Mouse (Mus musculus) heart, postnatal 4 days (tissue): Measurements from ENCODE around the gene Eef1akmt2. TPM values are rescaled to one million over a fixed set of nuclear protein-coding genes. Genes with fewer than 3 reads are reported as not detected.

ENCODE experiments used
- DNase-seq: peaks from one replicate; pipeline ENCODE4 v3.0.0; 2021
- total RNA-seq, 2 experiments: library from RNA; stranded (reverse); gene quantifications; 2 replicates each; pipeline ENCODE4 v1.2.3; 2021

Eef1akmt2 gene
- total RNA-seq, 2 experiments from 2014 or later = 17.3 to 19.7 TPM

GRCm38 (mm10) chr7:132866316-132866715, 13.8 kb upstream of the Eef1akmt2 start:
- no peak for DNase-seq

GRCm38 (mm10) chr7:132859042-132859958, 6.8 kb upstream of the Eef1akmt2 start, which contains the start of gene Abraxas2:
Abraxas2 (plus strand) TSS chr7:132859225.
- DNase-seq = peak; percentile 91

GRCm38 (mm10) chr7:132858043-132858608, 5.7 kb upstream of the Eef1akmt2 start:
- no peak for DNase-seq

GRCm38 (mm10) chr7:132856083-132856482, 3.6 kb upstream of the Eef1akmt2 start:
- no peak for DNase-seq

- DNase-seq = no peak
Measured at GRCm38 (mm10) chr7:132853946-132854345, 1.5 kb upstream of the Eef1akmt2 start.

GRCm38 (mm10) chr7:132853361-132853760, 888 bp upstream of the Eef1akmt2 start:
- DNase-seq = no peak

GRCm38 (mm10) chr7:132843152-132843551, 9.3 kb downstream of the Eef1akmt2 start:
- DNase-seq = no peak

GRCm38 (mm10) chr7:132842455-132842854, 10.0 kb downstream of the Eef1akmt2 start:
- DNase-seq = no peak

GRCm38 (mm10) chr7:132841287-132841686, 11.2 kb downstream of the Eef1akmt2 start:
- DNase-seq = no peak

- no peak for DNase-seq
Measured at GRCm38 (mm10) chr7:132830955-132831354, 21.5 kb downstream of the Eef1akmt2 start.

GRCm38 (mm10) chr7:132824346-132825022, 28.0 kb downstream of the Eef1akmt2 start:
- no peak for DNase-seq

- no peak for DNase-seq
Measured at GRCm38 (mm10) chr7:132823832-132824231, 28.6 kb downstream of the Eef1akmt2 start.

- DNase-seq = no peak
Measured at GRCm38 (mm10) chr7:132820692-132821091, 31.8 kb downstream of the Eef1akmt2 start.

GRCm38 (mm10) chr7:132817056-132817455, 35.4 kb downstream of the Eef1akmt2 start:
- no peak for DNase-seq

- no peak for DNase-seq
Measured at GRCm38 (mm10) chr7:132816528-132816927, 35.9 kb downstream of the Eef1akmt2 start.

GRCm38 (mm10) chr7:132815081-132815480, 37.4 kb downstream of the Eef1akmt2 start:
- no peak for DNase-seq

GRCm38 (mm10) chr7:132814089-132814450, 38.4 kb downstream of the Eef1akmt2 start:
- no peak for DNase-seq

GRCm38 (mm10) chr7:132813416-132814088, 38.9 kb downstream of the Eef1akmt2 start, which contains the start of gene Fam53b:
Fam53b (minus strand) TSS chr7:132813886.
- DNase-seq = peak; percentile 79

GRCm38 (mm10) chr7:132812619-132813415, 39.7 kb downstream of the Eef1akmt2 start:
- DNase-seq = peak; percentile 60

- no peak for DNase-seq
Measured at GRCm38 (mm10) chr7:132811716-132812618, 40.5 kb downstream of the Eef1akmt2 start.
